Mouse (Mus musculus): Measurements from ENCODE around the gene Krtap1-3.

Krtap1-3 gene

GRCm38 (mm10) chr11:99557976-99558745 lies 33.0 kb downstream of the Krtap1-3 start:
- DNase-seq: no peak

GRCm38 (mm10) chr11:99556753-99557152 lies 34.4 kb downstream of the Krtap1-3 start, which contains the start of gene Krtap3-2:
Krtap3-2 (minus strand) TSS chr11:99556853.
- DNase-seq: no peak

DNA sequence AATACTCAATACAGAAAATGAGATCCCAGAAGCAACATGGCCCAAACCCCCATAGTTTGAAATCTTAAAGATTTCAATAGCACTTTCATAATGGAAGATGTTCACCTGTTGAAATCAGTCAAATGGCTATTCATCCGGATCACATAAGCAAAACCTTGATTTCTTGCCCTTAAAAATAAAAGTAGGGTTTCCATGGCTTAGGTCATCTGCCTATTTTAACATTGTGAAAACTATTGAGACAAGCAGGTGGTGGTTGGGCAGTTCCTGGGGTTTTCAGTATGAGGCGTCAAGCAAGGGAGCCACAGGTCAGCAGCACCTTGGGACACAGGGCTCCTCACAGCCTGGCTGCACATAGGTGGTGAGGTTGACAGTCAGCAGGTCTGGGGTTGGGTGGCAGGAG lies 34.9 kb downstream of the Krtap1-3 start:
- DNase-seq: no peak

GRCm38 (mm10) chr11:99550765-99551164 lies 40.4 kb downstream of the Krtap1-3 start, which contains the start of gene Krtap3-3:
Krtap3-3 (minus strand) TSS chr11:99550865.
- no peak for DNase-seq

GRCm38 (mm10) chr11:99547892-99548291 lies 43.2 kb downstream of the Krtap1-3 start:
- no peak for DNase-seq
